Mouse (Mus musculus): Measurements from ENCODE around the gene Ercc6l2. TPM values are rescaled to one million over a fixed set of nuclear protein-coding genes. Genes with fewer than 3 reads are reported as not detected.
"Not testable (repeated sequence)": the region's sequence is repeated elsewhere in the genome, so short reads cannot be mapped to it uniquely, and the experiment has no call there.

Gene Ercc6l2
- polyA plus RNA-seq, 1 experiment, result 16.4 TPM

GRCm38 (mm10) chr13:63910141-63910804, 95.2 kb downstream of the Ercc6l2 start:
- TF ChIP-seq CTCF (IDR thresholded peaks at IDR 0.05; ENCODE audit: extremely low read depth, insufficient read depth, low read length) (no peak), POLR2A (IDR thresholded peaks at IDR 0.05; ENCODE audit: extremely low read depth, insufficient read depth, low read length) (no peak)
- Histone ChIP-seq H3K4me3 (ENCODE audit: insufficient read depth, low read length) (no peak overlapping the region), H3K4me1 (ENCODE audit: control insufficient read depth, insufficient read depth, low read length) (no peaks in the 10 kb centered on the region), H3K27ac (ENCODE audit: insufficient read depth, low read length) (no peak overlapping the region)

- Histone ChIP-seq H3K4me3 (ENCODE audit: insufficient read depth, low read length) (no peak overlapping the region), H3K27ac (ENCODE audit: insufficient read depth, low read length) (no peak overlapping the region), H3K4me1 (ENCODE audit: control insufficient read depth, insufficient read depth, low read length) (no peaks in the 10 kb centered on the region)
- TF ChIP-seq CTCF (IDR thresholded peaks at IDR 0.05; ENCODE audit: extremely low read depth, insufficient read depth, low read length), result no peak
These were observed 96.6 kb downstream of the Ercc6l2 start for GRCm38 (mm10) chr13:63911617-63912016.

- H3K4me1 ChIP-seq (ENCODE audit: control insufficient read depth, insufficient read depth, low read length), result no peaks in the 10 kb centered on the region; the same call in 1 of the 2 replicates
- H3K27ac ChIP-seq (ENCODE audit: insufficient read depth, low read length), result no peak overlapping the region
- H3K4me3 ChIP-seq (ENCODE audit: insufficient read depth, low read length), result no peak overlapping the region
- TF ChIP-seq POLR2A (IDR thresholded peaks at IDR 0.05; ENCODE audit: extremely low read depth, insufficient read depth, low read length) (no peak), CTCF (IDR thresholded peaks at IDR 0.05; ENCODE audit: extremely low read depth, insufficient read depth, low read length) (no peak)
These were observed 98.1 kb downstream of the Ercc6l2 start for GRCm38 (mm10) chr13:63913136-63913535.

GRCm38 (mm10) chr13:63915176-63915575, 100.1 kb downstream of the Ercc6l2 start:
- H3K27ac ChIP-seq (ENCODE audit: insufficient read depth, low read length), result no peak overlapping the region

DNA sequence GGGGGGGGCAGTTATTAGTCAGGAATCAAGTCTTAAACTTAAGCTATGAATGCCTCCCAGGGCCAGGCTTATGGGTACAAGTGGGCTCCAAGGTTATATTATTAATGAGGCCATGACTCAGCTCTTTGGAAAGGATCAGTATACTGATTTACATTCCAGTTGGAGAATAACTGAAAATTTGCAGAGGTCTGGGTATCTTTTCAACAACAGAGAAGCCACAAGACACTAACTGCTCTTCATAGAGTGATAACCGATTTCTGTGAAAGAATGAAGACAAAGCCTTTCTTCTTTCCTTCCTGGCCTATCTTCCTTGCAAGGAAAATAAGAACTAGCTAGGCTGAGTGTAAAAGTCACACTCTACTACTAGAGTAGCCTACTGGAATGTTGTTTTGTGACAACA, 100.6 kb downstream of the Ercc6l2 start:
- no peaks in the 10 kb centered on the region; the same call in 1 of the 2 replicates for H3K4me1 ChIP-seq (ENCODE audit: control insufficient read depth, insufficient read depth, low read length)
- TF ChIP-seq POLR2A (IDR thresholded peaks at IDR 0.05; ENCODE audit: extremely low read depth, insufficient read depth, low read length) (no peak), CTCF (IDR thresholded peaks at IDR 0.05; ENCODE audit: extremely low read depth, insufficient read depth, low read length) (no peak)
- no peak overlapping the region for H3K4me3 ChIP-seq (ENCODE audit: insufficient read depth, low read length)
- H3K27ac ChIP-seq (ENCODE audit: insufficient read depth, low read length), result no peak overlapping the region

More at GRCm38 (mm10) chr13:63915176-63915575, 100.1 kb downstream of the Ercc6l2 start:
- Histone ChIP-seq H3K4me1 (ENCODE audit: control insufficient read depth, insufficient read depth, low read length) (no peaks in the 10 kb centered on the region; the same call in 1 of the 2 replicates), H3K4me3 (ENCODE audit: insufficient read depth, low read length) (no peak overlapping the region)
- TF ChIP-seq CTCF (IDR thresholded peaks at IDR 0.05; ENCODE audit: extremely low read depth, insufficient read depth, low read length), result no peak
- TF ChIP-seq POLR2A (IDR thresholded peaks at IDR 0.05; ENCODE audit: extremely low read depth, insufficient read depth, low read length), result no peak

DNA sequence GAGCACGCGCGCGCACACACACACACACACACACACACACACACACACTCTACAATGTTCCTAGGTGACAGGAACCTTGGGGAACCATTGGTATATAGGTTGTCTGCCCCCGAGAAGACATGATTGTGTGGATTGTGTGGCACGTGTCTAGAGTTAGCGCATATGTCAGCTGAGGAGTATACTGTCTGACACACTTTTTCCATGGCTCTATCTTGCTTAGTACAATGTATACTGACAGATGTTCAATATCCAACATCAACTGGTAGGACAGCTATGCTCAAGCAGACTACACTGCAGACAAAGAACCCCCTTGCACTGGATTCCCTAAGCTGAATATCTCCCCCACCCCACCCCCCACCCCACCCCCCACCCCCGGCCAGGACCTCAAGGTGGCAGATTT, 101.5 kb downstream of the Ercc6l2 start:
- Histone ChIP-seq H3K4me1 (ENCODE audit: control insufficient read depth, insufficient read depth, low read length) (no peaks in the 10 kb centered on the region; the same call in 1 of the 2 replicates), H3K27ac (ENCODE audit: insufficient read depth, low read length) (no peak overlapping the region), H3K4me3 (ENCODE audit: insufficient read depth, low read length) (no peak overlapping the region)
- TF ChIP-seq CTCF (IDR thresholded peaks at IDR 0.05; ENCODE audit: extremely low read depth, insufficient read depth, low read length), result no peak

DNA sequence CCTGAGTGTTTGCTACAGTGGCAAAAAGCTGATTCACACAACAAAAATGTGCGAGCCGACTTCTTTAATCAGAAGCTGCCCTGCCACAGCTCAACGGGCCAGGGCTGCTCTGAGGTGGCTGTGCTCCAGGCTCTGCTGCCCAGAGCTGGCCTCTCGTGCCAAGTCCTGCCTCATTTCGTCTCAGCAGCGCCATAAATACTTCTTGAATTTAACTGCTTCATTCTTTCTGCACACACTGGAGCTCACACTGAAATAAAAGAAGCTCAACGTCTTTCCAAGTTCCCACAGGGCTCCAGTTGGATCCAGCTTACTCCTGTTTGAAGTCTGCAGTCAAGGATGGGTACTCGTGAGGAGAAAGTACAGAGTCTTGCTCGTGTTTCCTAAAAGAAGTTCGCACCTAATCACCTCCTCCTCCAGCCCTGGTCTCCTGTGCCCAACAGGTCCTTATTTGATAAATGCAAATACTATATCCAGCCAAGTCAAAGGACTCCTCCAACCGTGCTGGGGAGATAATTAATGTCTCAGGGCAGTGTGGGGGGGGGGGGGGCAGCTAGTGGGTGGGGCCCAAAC, 102.2 kb downstream of the Ercc6l2 start:
- no peak for TF ChIP-seq CTCF (IDR thresholded peaks at IDR 0.05; ENCODE audit: extremely low read depth, insufficient read depth, low read length)
- TF ChIP-seq POLR2A (IDR thresholded peaks at IDR 0.05; ENCODE audit: extremely low read depth, insufficient read depth, low read length), result no peak
- no peak overlapping the region for H3K4me3 ChIP-seq (ENCODE audit: insufficient read depth, low read length)
- no peaks in the 10 kb centered on the region; the same call in 1 of the 2 replicates for H3K4me1 ChIP-seq (ENCODE audit: control insufficient read depth, insufficient read depth, low read length)
- no peak overlapping the region for H3K27ac ChIP-seq (ENCODE audit: insufficient read depth, low read length)

DNA sequence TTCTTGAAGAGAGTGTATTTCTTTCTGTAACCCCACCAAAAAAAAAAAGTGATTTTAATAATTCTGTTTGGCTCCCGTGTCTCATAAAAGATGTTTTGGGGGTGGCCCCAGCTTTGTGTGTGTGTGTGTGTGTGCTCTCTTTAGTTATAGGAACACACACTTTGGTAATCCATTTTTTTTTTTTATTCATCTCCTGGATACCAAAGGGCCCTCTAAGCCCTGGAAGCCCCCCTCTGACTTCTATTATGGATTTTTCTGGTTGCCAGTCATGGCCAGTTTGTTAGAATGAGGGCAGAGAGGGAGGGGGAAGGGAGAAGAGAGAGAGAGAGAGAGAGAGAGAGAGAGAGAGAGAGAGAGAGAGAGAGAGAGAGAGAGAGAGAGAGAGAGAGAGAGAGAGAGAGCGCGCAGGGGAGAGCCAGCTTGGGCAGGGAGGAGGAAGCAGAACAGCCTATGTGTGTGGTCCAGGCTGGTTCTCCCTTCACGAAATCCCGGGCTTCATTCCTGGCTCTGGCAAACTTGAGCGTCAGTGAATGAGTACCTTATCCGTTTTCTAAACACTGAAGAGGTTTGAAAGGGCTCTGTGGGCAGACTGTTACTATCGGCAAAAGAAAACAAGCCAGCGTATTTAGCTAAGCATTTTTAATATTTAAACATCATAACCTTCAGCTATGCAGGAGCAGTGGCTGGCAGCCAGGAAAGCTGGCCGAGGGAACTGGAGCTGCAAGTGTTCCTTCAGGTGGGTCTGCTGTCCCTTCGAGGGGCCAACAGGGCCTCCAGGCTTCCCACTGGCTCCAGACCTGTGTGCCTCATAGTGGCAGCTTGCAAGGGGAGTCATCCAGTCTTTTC, 103.0 kb downstream of the Ercc6l2 start:
- Histone ChIP-seq H3K4me1 (ENCODE audit: control insufficient read depth, insufficient read depth, low read length) (no peaks in the 10 kb centered on the region; the same call in 1 of the 2 replicates), H3K27ac (ENCODE audit: insufficient read depth, low read length) (peak overlapping the region; percentile 84), H3K4me3 (ENCODE audit: insufficient read depth, low read length) (no peak overlapping the region)
- no peak for TF ChIP-seq CTCF (IDR thresholded peaks at IDR 0.05; ENCODE audit: extremely low read depth, insufficient read depth, low read length)
- no peak for TF ChIP-seq POLR2A (IDR thresholded peaks at IDR 0.05; ENCODE audit: extremely low read depth, insufficient read depth, low read length)

DNA sequence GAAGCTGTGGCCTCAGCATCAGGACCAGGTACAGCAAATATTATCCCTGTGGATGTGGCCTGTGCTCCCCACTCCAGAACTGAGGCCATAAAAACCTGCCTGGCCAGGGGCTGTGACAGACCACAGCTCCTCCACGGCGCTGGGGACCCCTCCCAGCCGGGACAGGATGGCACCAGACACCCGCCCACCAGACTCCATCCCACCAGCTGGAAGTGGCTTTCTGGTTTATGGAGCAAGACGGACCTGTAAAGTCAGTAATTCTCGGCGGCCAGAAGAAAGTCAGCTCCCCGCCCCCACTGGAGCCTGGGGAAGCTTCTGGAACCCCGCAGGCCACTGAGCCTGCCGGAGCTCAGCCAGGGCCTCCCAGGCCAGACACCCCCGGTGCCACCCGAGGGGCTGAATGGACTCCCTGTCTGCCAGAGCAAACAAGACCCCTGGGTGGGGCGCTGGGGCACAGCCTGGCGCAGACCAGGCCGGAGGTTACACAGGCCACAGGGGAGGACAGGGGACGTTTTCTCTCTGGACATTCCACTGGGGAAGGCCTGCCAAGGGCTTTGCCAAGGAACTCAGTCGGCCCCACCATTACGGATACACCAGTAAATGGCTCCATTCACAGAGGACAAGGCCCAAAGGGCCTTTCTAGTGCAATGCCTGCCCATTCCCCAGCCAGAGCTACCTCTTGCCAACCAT, 103.8 kb downstream of the Ercc6l2 start:
- H3K4me1 ChIP-seq (ENCODE audit: control insufficient read depth, insufficient read depth, low read length), result no peaks in the 10 kb centered on the region; the same call in 1 of the 2 replicates
- TF ChIP-seq POLR2A (IDR thresholded peaks at IDR 0.05; ENCODE audit: extremely low read depth, insufficient read depth, low read length) (no peak), CTCF (IDR thresholded peaks at IDR 0.05; ENCODE audit: extremely low read depth, insufficient read depth, low read length) (no peak)
- peak overlapping the region; percentile 84 for H3K27ac ChIP-seq (ENCODE audit: insufficient read depth, low read length)
- no peak overlapping the region for H3K4me3 ChIP-seq (ENCODE audit: insufficient read depth, low read length)

GRCm38 (mm10) chr13:63924036-63924435, 109.0 kb downstream of the Ercc6l2 start:
- not testable (repeated sequence) for H3K4me3 ChIP-seq (ENCODE audit: insufficient read depth, low read length); H3K27ac ChIP-seq (ENCODE audit: insufficient read depth, low read length); H3K4me1 ChIP-seq (ENCODE audit: control insufficient read depth, insufficient read depth, low read length)
